Mouse (Mus musculus) urinary bladder, adult 2 months (tissue): ENCODE results near the gene Sp4. TPM values are rescaled to one million over a fixed set of nuclear protein-coding genes. Genes with fewer than 3 reads are reported as not detected.
A peak's percentile ranks its signal among the peaks of the same experiment; 100 is the strongest.

Experiments
- DNase-seq: peaks from one replicate; pipeline ENCODE4 v3.0.0; 2022; ENCODE audit warnings: low spot score
- polyA plus RNA-seq: library from polyadenylated mRNA; depleted of rRNA; stranded (reverse); fragments of >200 nt; gene quantifications from 2 replicates; pipeline ENCODE4 v1.2.3, GENCODE M21; 2012; rRNA removed

The Sp4 gene
- polyA plus RNA-seq = 3.3 and 4.4 TPM in 2 replicates

DNA sequence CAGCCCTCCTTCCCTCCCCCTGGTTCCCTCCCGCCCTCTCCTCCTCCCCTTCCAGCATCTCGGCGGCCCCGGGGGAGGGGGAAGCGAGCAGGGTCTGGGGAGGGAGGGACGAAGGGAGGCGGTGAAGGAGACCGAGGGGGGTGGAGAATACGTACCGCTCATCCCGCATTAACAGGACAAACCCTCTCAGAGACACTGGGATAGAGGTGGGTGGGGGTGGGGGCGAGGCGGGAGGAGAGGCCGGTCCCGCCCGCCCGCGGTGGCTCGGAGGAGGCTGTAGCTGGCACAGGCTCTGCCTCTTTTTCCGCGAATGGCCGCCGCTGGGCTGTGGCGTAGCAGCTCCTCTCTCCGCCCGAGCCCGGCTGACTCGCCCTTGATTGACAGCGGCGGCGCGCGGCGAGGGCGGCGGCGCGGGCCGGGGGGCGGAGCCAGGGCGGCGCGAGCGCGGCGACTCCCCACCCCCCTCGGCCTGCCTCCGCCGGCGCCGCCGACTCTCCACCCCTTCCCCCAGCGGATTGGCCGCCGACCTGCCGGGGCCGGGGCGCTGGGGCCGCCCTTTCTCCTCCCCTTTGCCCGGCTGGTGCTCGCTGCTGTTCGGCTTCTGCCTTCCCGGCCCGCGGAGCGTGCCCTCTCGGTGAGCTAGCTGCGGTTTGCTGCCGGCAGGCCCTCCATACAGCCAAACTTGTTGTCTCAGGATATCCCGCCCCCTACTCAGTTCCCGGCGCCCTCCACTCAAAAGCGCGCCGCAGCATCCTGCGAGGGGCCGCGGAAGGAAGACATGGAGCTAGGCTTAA lies at the start of gene Sp4:
TSS of gene Sp4 (minus strand) at position 369 of the 794 bp plus-strand sequence.
- peak; percentile 84 for DNase-seq

DNA sequence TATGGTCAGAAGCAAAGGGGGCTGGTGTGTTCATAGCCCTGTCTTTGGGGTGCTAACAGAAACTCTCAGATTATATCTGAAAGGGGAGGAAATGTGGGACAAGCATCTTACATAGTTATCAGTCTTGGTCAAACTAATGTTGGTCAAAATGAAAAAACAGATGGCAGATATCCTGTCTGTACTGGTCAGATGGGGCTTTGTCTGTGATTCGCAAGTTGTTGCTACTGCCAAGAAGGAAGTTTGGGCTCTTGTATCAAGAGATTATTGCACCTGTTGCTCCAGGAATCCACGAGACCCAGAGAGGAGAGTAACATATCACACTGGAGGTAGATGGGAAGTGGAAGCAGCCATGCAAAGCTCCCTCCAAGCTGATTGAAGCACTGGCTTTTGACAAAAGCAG lies 37.9 kb upstream of the Sp4 start:
- DNase-seq = no peak

DNA sequence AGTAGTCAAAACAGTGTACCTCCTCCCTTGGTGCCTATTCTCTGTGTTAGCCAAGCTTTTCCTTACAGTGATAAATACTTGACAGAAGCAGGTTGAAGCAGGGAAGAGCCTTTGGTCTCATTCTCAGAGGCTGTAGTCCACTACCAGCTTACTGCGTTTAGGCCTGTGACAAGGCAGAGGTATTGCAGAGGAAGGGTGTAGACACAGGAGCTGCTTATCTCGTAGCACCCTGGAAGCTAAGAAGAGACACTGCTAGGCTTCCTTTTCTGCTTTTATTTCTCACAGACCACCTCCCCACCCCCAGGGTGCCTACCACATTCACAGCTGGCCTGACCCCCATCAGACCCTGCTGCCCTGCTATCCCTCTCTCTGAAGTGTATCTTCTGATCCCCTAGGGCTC lies 37.0 kb upstream of the Sp4 start:
- DNase-seq = no peak

DNA sequence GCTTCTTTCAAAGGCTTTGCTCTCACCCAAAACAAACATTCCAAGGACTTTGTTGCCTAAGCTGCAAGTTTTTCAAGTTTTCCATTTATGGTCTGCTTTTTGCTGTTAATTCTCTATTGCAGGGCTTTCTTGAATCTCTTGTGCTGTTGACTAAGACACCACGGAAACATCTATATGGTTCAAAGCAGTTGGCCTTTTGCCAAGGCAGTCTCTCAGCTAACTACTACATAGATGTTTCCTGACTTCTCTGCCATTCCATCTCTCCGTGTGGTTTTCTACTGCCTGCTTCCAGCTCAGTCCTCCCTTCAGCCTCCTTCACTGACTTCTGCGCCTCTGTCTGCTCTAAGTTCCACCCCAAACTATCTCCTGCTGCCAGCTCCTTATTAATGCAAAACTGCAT lies 36.1 kb upstream of the Sp4 start:
- no peak for DNase-seq

DNA sequence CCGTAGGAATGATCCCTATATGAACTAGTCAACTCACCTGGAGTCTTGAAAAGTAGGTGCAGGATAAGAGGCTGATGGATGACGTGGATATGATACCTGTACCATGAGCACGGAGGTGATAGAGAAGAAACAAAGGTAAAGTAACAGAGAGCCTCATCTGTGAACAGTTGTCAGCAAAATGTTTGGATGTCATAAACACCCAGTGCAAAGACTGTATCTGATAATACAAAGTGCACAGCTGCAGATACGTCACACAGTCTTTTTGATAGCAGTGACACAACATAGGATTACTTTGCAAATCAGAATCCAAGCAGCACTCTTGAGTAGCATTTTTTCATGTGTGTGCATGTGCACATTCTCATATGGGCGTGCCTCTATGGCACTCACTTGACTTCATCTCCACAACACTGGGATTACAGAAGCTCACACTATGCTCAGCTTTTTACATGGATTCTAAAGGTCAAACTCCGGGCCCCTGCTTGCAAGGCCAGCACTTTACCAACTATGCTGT lies 27.6 kb upstream of the Sp4 start:
- DNase-seq = no peak

DNA sequence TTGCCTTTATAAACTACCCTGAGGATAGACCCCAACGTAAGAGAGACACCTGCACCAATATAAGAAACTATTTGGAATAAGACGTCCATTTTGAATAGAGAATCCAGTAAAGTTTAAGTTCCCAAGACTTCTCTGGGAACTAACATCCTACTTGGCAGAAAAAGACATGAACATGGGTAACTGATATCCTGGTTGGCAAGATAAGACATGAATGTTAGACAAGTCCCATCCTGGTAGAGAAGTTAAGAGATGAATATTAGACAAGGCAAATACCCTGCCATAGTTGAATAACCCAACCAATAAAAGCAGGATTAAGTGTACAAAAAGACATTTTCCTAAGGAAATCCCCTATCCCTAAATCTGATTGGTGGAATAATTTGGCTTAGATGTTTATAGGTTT lies 26.3 kb upstream of the Sp4 start:
- DNase-seq = no peak

DNA sequence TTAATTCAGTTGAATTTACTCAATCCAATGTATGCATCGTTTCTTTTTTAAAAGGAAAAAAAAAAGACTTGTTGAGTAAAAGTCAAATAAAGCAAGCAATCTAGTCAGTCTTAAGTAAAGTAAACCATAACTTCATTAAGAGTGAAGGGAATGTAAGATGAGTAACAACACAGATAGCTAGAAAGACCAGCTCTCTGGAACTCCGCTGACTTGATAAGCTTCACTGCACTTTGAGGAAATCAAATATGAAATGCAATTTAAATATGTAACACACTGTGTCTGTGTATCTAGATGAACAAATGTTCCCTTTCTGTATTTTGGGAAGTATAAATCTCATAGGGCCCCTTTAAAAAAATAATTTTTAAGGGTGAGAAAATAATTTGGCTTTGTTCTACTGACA lies 24.9 kb upstream of the Sp4 start:
- DNase-seq = no peak

DNA sequence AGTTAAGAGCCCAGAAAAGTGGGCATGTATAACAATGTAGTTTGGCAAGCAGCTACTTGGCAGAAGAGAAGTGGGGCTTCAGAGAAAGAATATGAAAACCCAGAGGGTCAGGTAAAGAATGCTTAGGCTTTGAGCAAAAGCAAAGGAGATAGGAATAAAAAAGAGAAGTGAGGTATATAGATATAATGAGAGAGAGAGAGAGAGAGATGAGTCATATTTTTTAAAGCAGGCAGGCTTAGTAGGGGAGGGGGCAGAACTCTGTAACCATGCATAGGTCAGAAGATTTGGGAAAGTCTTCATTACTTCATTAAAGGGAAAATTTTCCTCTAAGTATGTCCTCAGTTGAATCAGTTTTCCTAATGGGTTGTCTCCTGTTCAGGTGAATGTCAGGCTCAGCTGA lies 18.8 kb upstream of the Sp4 start:
- DNase-seq = no peak

DNA sequence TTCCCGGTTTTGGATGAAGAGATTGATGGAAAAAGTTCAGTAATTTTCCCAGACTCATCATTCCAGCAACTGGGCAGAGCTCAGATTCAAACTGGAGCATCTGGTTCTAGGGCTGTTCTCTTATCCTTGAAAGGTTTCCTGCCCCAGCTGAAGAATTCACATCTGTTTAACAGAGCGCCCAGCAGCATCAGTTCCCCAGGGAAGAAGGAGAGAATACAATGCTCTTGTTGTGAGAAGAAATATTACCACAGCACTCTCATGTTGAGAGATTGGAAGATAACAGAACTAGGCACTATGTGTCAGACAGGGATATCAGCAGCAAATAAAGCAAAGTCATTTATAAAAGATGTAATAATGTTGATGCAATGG lies 13.2 kb upstream of the Sp4 start:
- DNase-seq = no peak

DNA sequence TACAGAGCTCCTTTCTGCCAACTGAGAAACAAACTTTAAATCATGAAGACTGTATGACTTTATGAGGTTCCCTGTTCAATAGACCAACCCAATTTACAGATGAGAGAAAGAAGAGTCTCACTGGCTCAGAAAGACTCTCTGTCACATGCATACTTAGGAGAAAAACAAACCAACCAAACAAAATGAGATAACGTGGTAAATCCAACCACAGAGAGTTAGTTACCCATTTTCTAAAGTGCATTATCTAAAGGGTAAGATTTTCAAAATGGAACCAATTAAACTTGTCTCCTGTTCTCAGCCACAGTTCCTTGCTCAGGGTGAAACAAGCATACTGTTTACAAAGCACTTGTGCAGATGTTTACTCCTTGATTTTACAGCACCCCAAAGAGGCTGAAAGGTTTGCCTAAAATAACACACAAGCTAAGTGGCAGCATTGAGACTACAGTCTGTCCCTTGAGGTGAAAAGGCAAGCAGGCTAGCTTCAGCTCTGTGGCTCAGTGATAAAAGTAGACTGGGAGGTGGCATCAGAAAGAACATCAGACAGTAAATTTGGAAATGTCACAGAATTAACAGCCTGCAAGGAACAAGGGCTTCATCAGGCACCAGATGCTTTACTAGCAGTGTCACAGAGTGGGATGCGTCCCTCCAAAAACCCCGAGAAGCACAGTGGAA lies 12.7 kb upstream of the Sp4 start:
- DNase-seq = no peak

DNA sequence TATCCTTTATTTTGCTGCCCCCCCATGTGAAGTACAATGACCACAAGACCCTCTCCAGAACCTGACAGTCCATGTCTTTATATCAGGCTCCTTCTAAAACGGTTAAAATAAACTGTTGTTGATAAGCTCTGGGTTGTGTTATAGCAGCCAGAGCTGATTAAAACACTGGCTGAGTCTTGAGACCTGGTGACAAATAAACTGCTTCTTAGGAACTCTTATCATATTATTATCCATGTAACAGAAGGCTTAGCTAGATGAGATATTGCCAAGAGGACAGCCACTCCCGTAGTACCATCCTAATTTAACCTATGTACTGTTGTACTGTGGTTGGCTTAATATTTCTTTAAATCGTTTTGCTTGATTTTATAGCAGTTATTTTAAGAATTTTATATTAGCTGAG lies 2.3 kb upstream of the Sp4 start:
- DNase-seq = no peak

DNA sequence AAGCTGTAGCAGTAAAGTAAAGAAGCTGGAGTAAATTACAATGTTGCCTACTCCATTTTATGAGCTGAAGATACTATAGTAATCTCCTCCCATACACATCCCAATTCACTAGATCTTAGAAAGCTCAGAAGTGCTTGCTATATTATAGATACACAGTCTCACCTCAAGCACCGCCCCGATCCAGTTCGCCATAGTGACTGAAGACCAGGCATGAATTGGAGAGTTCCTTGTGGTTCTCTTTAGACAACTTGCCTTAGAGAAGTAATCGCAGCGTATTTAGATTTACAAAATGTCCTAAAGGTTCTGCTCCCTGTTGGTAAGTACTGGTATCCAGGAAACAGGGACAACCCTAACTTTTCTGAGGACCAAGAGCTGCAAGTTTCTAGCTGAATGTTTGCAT lies 1.8 kb upstream of the Sp4 start:
- no peak for DNase-seq

DNA sequence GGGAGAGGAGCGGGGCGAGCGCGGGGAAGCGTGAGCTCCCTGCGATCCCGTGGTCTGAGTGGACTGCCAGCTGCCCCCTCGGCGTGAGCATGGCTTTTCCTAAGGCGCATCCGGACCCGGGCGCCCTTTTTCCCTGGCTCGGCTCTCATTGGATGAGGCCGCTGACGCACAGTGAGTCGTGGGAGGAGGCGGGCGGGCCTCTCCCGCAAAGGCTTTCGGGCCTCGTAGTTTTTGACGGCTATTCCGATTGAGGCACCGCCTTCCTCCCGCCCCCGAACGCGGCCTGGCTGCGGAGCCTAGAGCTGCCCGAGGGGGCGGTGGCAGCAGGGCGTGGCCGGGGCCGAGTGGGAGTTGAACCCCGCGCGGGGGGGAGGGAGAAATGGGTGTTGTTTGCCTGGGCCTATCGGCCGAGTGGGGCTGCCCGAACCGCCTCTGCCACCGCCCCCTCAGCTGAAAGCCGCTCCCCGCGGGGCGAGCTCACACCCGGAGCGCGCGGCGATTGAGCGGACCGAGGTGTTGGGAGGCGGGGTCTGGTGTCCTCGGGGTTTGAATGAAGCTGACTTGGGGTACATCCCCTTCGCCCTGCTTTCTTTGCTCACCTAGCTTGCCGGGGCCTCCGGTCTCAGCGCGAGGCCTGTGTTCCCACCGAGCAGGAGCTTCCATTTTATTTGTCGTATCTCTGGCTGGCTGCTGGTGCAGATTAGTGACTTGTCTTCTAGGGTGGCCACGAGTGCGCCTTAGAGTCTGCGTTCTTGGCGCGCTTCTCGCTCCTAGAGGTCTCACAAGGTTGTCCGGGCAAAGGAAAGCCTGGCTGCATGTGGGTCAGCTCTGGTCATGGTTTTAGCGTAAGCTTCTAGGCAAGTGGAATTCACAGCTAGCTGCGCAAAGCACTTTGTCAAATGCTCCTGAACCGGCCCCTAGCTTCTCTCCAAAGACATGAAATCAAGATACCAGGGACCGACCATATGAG lies 911 bp upstream of the Sp4 start:
- DNase-seq = peak; percentile 99

DNA sequence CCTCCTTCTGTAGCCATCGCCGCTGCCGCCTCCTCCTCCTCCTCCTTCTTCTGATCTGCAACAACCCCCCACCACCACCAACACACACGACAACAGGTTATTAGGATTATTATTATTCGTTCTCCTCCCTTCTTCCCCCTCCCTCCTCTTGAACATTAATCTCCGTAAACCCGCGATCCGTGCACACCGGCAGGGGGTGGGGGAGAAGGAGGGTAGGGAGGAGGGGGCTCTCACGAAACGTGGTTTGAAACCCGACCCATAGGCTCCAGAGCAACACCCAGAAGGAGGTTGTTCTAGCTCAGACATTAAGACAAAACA lies 527 bp downstream of the Sp4 start:
- DNase-seq = no peak

DNA sequence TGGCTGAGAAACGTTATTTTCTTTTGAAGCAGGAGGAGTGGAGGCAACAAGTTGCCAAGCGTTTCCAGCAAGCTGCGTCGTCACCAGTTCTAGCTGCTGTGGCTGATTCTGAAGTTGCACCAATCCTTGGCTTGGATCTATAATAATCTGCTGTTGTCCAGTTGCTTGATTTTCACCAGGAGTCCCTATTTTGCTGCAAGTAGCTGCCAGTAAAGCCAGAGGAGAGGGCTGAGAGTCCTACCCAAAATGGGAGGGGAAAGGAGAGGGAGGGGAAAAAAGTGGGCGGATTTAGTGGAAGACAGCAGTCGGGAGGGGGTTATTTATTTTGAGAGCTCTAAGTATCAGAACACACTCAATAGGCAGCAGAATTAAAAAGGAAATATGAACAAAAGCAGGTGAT lies 1.3 kb downstream of the Sp4 start:
- DNase-seq = no peak

DNA sequence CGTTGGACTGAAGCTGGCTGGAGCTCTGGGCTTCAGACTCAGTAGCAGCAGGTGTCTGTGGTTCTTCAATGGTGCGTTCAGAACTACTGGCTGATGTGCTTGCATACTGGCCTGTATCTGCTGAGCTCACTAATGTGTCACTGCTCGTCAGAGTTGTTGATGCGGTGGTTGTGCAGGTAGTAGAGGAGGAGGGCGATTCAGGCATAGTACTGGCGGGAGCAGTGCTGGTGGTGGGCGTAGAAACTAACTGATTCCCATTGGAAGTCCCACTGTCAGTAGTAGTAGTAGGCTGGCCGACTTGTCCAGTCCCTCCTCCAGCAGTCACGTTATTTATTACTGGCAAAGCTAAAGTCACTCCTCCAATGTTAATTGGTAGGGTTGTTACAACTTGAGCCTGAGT lies 2.1 kb downstream of the Sp4 start:
- DNase-seq = no peak

DNA sequence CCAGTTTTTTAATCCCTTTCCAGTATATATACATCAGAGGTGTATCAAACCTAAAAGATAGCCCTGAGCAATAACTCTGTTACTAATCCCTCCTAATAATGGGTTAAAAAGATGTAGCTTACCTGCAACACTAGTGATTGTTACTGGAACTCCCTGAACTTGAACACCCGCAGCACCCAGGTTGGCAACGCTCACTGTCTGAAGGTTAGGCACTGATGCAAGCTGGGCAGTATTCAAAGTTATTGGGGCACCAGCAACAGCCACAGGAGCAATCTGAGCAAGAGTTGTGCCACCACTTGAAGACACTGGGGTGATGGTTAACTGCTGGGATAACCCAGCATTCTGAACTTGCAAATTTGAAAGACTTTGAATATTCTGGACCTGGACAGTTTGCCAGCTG lies 2.7 kb downstream of the Sp4 start:
- DNase-seq = no peak

DNA sequence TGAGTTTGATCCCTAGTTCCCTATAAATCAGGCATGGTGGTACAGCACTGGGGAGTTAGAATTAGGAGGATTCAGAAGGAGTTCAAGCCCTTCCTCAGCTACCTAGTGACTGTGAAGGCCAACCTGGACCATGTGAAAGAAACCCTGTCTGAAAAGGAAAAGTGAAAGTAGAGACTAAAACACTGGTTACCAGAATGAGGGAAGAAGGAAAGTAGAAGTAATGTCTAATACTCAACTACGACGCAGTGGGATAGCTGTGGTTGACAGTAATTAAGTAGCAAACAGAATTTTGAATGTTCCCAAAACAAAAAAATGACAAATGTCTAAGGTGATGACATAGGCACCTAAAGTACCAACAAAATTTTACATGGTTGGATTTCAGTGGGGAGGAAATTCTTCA lies 5.0 kb downstream of the Sp4 start:
- DNase-seq = no peak

DNA sequence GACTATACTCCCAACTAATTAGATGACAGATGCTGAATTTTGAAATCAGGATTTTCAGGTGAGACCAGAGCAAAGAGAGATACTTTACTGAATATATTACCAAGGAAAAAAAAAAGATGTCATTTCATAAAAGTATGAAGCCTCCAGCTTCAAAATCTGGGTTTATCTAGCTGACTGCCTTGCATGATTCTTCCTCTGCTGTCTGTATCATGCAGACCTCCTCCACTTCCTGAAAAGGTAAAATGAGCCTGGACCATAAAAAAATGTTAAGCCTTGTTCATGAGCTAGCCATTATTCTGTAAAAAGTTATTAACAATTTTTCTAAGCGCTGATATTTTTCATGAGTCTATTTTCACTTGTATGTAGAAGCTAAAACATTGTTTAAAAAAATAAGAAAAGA lies 5.4 kb downstream of the Sp4 start:
- DNase-seq = no peak

DNA sequence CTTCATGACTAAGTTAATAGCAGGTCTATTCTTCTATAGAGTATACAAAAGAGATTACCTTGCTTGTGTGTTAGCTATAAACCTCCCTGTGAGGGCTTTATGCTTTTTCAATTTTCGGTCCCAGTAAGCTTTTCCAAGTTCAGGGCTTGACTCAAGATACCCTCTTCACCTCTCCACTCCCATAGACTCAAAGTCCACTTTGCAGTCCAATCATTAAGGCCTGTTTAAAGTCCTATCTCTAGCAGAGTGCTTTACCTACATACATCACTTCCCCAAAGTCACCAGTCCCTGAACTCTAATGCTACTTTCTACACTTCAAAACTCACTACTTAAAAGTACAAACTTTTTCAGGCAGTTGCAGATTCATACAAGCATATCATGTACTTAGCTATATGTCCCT lies 12.3 kb downstream of the Sp4 start:
- DNase-seq = no peak

DNA sequence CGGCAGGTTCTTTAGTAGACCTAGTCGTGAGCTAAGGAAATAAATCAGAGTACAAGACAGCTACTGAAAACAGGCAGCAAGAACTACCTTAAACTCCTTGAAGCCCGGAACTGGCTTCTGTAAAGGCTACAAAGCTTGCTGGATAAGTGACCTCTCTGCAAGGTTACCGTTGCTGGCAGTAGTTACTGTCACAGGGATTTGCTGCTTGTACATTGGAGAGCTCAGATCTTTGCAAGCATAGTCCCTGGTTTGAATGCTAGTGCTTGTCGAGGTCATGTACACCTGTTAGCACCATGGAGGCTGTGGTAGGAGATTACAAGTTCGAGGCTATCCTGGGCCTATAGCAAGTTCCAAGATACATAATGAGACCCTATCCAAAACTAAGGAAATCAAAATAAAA lies 16.1 kb downstream of the Sp4 start:
- no peak for DNase-seq

DNA sequence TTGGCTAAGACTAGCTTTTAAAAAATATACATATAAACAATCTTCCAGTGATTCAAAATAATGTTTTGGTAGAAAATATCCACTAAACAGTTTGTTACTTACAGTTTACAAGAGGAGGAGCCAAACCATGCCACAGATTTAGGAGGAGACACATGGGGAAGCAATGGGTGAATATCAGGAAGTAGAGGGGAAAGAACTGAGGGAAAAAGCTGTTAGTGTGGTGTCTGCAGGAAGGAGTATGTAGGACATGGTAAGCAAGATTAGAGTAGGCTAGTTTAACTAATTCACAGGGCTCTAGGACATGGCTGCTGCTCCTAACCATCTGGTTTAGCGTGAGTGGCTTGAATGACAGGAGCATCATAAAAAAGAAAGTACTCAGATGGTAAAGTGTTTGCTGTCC lies 19.3 kb downstream of the Sp4 start:
- no peak for DNase-seq

DNA sequence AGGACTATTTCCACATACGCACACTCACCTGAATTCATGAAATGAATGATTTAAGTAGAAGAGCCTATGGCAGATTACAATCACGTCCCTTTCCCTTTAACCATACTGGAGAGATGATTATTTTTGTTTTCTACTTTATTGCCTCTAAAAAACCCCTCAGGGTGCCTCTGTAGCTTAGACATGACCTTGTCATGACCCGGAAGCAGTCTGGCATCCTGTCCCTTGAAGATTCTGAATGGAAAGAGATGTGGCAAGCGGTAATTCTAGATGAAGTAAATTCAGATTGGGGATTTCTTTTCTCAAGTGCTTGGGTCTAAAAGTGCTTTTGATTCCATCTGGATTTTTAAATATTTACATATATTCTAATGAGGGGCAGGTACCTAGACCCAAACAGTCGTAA lies 24.9 kb downstream of the Sp4 start:
- no peak for DNase-seq
